Mouse (Mus musculus) olfactory bulb, adult 2 months (tissue): Measurements from ENCODE around the gene Napa. TPM values are rescaled to one million over a fixed set of nuclear protein-coding genes. Genes with fewer than 3 reads are reported as not detected.
A peak's percentile ranks its signal among the peaks of the same experiment; 100 is the strongest.

Experiments used
- H3K27ac ChIP-seq: fragments of 200-500 bp; 2 replicates; pipeline ENCODE4 v1.5.1; 2012; ENCODE audit warnings: low read depth, low read length; ENCODE audit not compliant: insufficient read depth
- H3K4me1 ChIP-seq: fragments of 200-500 bp; 2 replicates; pipeline ENCODE4 v1.6.1; 2012; ENCODE audit warnings: low read length; ENCODE audit not compliant: control insufficient read depth, insufficient read depth
- H3K4me3 ChIP-seq: fragments of 200-500 bp; 2 replicates; pipeline ENCODE4 v1.5.1; 2012; ENCODE audit warnings: mild to moderate bottlenecking, low read depth, low read length, moderate library complexity; ENCODE audit not compliant: insufficient read depth
- CTCF ChIP-seq: fragments of 200-500 bp; IDR thresholded peaks from 2 replicates; pipeline ENCODE4 v1.5.1; 2012; ENCODE audit warnings: low read depth, mild to moderate bottlenecking, low read length, moderate library complexity; ENCODE audit not compliant: insufficient read depth
- POLR2A ChIP-seq: fragments of 200-500 bp; IDR thresholded peaks from 2 replicates; pipeline ENCODE4 v1.6.1; 2012; ENCODE audit warnings: mild to moderate bottlenecking, low read depth, low read length, moderate library complexity; ENCODE audit not compliant: insufficient read depth
- WGBS: fragments of 180-500 bp; shearing (Covaris S2); methylation state at CpG from one replicate; pipeline ENCODE4 v1.1.7; 2018; 5-methylcytosine and 5-hydroxymethylcytosine counted together
- polyA plus RNA-seq: library from polyadenylated mRNA; stranded (reverse); fragments of >200 nt; gene quantifications from 2 replicates; pipeline ENCODE4 v1.2.4, GENCODE M21; 2012; ENCODE audit warnings: low replicate concordance; ENCODE audit not compliant: missing spikeins, insufficient read depth, insufficient read length

Gene Napa
- polyA plus RNA-seq, 1 experiment = not detected

DNA sequence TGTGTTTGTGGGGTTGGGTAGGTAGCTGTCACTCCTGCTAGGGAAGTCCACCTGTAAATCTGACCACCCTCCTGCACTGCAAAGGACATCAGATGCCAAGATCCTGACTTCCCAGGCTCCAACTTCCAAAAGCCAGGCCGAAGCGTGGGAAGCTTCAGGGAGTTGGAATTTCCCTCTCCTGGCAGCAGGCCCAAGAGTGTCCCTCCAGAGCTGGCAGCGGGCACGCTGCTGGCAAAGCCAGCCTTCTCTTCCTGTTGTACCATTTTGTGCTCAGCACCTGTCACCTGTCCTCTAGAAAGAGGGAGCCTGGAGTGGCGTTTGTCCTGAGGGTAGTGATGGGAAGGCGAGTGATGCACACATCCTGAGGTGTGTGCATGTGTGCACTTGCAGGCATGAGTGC lies 30.1 kb downstream of the Napa start:
- no peak overlapping the region for H3K4me3 ChIP-seq
- H3K4me1 ChIP-seq = peaks cover 37% of the 10 kb centered on the region
- 68% methylated on average over 6 of the region's 6 CpGs for WGBS
- H3K27ac ChIP-seq = no peak overlapping the region
- TF ChIP-seq CTCF (no peak), POLR2A (no peak)

DNA sequence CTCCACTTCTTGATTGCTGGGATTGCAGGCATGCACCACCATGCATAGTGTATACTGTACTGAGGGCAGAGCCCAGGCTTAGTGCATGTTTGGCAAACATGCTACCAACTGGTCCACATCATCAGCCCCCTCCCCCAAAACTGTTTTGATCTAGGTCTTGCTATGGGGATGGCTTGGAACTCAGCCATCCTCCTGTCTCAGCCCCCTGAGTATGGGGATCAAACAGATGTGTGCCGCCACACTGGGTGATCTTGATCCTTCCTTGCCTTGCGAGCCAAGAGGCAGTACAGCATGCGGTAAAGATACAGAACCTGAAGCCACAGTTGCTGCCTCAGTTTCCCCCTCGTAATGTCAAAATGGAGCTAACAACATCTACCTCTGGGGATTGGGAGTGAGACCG lies 30.6 kb downstream of the Napa start:
- peak overlapping the region; percentile 58; the same call in 1 of the 2 replicates for H3K4me3 ChIP-seq
- H3K4me1 ChIP-seq = peaks cover 41% of the 10 kb centered on the region
- TF ChIP-seq POLR2A = no peak
- TF ChIP-seq CTCF = no peak
- WGBS = 62% methylated on average over 5 of the region's 5 CpGs
- no peak overlapping the region for H3K27ac ChIP-seq

DNA sequence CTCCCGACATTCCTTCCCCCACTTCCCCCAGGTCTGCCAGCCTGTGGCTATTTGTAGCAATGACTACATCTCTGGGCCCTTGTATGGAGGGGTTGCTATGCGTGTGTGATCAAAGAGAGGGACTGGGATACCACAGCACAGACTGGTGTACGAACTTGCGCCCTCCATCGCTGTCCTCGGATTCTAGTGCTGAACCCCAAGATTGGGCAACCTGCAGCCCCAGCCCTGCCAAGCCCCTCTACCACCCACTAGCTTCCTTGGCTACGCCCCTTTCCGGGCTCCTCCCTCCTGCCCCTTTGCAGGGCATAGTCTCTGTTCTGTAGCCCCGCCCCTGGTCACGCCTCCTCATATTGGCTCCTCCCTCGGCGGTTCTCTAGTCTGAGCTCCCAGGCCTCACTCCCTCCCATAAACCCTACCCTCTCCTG lies 31.2 kb downstream of the Napa start, which contains the start of gene Slc8a2:
Gene Slc8a2 (plus strand): TSS at position 406 of the 425 bp plus-strand sequence.
- TF ChIP-seq CTCF (no peak), POLR2A (no peak)
- H3K4me1 ChIP-seq = peaks cover 44% of the 10 kb centered on the region
- H3K27ac ChIP-seq = 0 out of 2 replicates have a peak within 1 kb of the TSS, but pooled peaks have one; percentile 23
- H3K4me3 ChIP-seq = peak within 1 kb of the TSS; percentile 58
- 3% methylated on average over 12 of the region's 12 CpGs for WGBS

- TF ChIP-seq POLR2A = no peak
- no peak for TF ChIP-seq CTCF
- H3K4me1 ChIP-seq = peaks cover 44% of the 10 kb centered on the region
- H3K27ac ChIP-seq = 0 out of 2 replicates have a peak overlapping the region, but pooled peaks have one; percentile 23
- under 1% methylated on average over 38 of the region's 38 CpGs for WGBS
- H3K4me3 ChIP-seq = peak overlapping the region; percentile 58
These were observed 31.8 kb downstream of the Napa start for GRCm38 (mm10) chr7:16129846-16130691.

DNA sequence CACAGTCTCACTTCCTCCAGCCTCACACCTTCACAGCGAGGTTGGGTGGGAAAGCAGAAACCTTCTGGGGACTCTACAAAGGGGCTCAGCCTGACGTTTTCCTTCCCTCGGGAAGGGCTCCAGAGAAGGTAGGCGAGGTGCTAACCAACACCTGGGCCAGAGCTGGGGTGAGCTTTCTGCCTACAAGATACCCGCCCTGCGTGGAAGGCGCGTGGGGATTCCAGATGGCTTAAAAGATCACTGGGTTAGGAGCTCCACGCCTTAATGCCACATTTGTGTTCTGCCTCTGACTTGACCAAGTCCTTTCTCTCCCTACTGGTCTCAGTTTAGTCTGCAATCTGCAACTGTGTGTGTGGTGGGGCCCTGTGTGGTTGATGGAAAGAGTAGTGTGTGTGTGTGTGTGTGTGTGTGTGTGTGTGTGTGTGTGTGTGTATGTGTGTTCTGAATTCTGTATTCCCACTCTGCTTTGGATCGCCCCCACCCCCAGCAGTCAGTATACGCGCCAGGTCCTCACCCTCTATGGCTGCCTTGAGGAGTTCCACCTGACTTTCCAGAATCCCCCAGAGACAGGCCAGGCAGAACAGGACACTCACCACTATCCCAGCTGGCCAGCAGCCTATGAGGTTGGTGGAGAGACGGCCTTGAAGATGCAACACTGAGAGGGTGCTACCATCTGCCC lies 32.8 kb downstream of the Napa start:
- Histone ChIP-seq H3K4me3 (peak overlapping the region; percentile 55), H3K4me1 (peaks cover 44% of the 10 kb centered on the region), H3K27ac (no peak overlapping the region)
- WGBS = 33% methylated on average over 13 of the region's 13 CpGs
- TF ChIP-seq POLR2A (no peak), CTCF (no peak)

GRCm38 (mm10) chr7:16132161-16132581 lies 33.9 kb downstream of the Napa start:
- peaks cover 44% of the 10 kb centered on the region for H3K4me1 ChIP-seq
- no peak overlapping the region for H3K27ac ChIP-seq
- WGBS = 4% methylated on average over 7 of the region's 7 CpGs
- H3K4me3 ChIP-seq = no peak overlapping the region
- TF ChIP-seq CTCF (no peak), POLR2A (no peak)

DNA sequence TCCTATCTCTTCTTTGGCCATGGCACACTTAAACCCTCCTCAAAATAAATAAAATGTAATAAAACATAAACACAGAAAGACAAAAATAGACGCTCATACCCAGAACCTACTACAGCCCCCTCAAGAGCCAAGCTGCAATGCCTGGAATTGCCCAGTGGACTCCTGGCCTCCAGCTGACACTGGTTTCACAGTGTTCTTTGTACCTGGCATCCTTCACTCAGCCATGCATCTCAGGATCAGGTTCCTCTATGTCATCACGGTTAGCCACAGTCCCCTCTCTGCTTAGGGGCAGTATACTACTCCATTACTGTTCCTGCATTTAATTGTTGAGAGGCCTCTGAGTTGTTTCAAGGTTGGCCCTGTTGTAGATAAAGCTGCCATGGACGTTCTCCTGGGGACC lies 34.7 kb downstream of the Napa start:
- Histone ChIP-seq H3K4me3 (no peak overlapping the region), H3K27ac (no peak overlapping the region), H3K4me1 (peaks cover 44% of the 10 kb centered on the region)
- TF ChIP-seq POLR2A (no peak), CTCF (no peak)
- 81% methylated on average over 3 of the region's 3 CpGs for WGBS

GRCm38 (mm10) chr7:16133691-16134090 lies 35.4 kb downstream of the Napa start:
- 91% methylated on average over 9 of the region's 9 CpGs for WGBS
- Histone ChIP-seq H3K4me3 (no peak overlapping the region), H3K4me1 (peaks cover 39% of the 10 kb centered on the region), H3K27ac (no peak overlapping the region)
- TF ChIP-seq POLR2A (no peak), CTCF (no peak)

DNA sequence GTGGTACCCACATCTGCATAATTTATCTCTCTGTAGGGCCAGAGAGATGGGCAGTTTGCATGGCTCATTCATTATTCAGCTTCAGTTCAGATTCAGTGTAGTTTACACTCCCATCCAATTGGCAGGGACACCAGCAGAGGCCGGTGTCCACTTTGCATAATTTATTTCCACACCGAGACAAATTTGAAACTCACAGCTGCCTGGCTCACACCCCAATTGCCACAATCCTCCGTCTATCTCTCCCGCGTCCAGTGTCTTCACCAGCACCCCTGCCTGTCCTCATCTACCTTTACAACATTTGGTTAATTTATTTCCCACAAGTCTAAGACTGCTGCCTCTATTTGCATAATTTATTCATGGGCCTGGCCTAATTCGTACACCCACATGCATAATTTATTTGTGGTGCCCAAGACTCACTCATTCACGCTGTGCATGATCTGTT lies 36.7 kb downstream of the Napa start:
- no peak for TF ChIP-seq POLR2A
- no peak for TF ChIP-seq CTCF
- H3K27ac ChIP-seq = no peak overlapping the region
- 51% methylated on average over 7 of the region's 7 CpGs for WGBS
- peaks cover 27% of the 10 kb centered on the region for H3K4me1 ChIP-seq
- no peak overlapping the region for H3K4me3 ChIP-seq
